Mouse (Mus musculus) layer of hippocampus, adult 18-20 months (tissue): Measurements from ENCODE around the gene Mndal. TPM values are rescaled to one million over a fixed set of nuclear protein-coding genes. Genes with fewer than 3 reads are reported as not detected.
"Not testable (repeated sequence)": the region's sequence is repeated elsewhere in the genome, so short reads cannot be mapped to it uniquely, and the experiment has no call there.

Experiments used
- DNase-seq, 2 experiments: peaks; one replicate each; pipeline ENCODE4 v3.0.0; 2022; ENCODE audit warnings: low spot score in 2 of 2
- long read RNA-seq: library from polyadenylated mRNA; stranded (forward); transcript quantifications from one replicate; pipeline ENCODE4 v2.0.0, GENCODE M21; 2021
- total RNA-seq, 2 experiments: library from RNA; stranded (reverse); gene quantifications; 2 replicates each; pipeline ENCODE4 v1.2.3; 2021

The Mndal gene
- 10 to 100 TPM in 1 of 2 experiments, 1 to 10 TPM in 1; 7.0 to 10.6 TPM for total RNA-seq
- long read RNA-seq, partial matches to known transcripts: 0 of 3 reads
- long read RNA-seq, other reads (novel, unspliced or antisense): 3 of 3 reads

DNA sequence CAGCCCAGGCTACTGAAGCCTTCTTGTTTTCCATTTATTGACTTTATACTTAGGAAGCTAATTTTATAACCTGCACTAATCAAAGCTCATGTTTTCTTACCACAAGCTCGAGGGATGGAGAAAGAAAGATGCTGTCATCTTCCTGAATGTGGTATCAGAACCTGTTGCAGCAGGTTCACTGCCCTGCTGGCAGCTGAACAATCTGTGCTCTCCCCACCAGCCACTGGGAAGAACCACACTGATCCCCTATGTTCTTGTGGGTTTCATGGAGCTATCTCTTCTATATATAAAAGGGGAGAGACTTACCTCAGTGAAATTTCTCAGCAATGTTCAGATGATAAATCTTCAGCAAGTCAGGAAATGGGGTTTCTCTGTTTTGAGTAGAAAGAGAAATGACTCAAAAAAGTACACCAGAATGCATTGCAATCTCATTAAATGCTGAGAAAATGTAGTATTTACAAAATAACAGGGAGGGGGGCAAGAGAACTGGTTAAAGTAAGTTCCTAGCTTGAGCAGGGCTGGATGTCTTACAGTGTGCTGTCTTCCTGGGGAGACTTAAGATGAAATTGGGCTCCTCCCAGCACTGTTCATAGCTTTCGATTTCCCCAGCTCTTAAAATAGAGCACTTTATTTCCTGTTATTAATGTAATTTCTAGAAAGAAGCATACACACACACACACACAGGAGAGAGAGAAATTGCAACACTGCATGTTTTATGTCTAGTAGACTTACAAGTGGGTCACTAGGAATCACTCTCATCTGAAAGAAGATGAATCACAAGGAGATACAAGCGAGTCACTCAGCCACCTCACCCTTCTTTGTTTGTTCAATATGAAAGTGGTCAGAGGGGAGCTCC is at the start of gene Mndal, which contains the start of gene Ifi203:
Gene Mndal, minus strand, starts transcription at position 568 of the 856 bp plus-strand sequence.
Gene Ifi203, minus strand, starts transcription at position 749 of the 856 bp plus-strand sequence.
- not testable (repeated sequence) for DNase-seq

DNA sequence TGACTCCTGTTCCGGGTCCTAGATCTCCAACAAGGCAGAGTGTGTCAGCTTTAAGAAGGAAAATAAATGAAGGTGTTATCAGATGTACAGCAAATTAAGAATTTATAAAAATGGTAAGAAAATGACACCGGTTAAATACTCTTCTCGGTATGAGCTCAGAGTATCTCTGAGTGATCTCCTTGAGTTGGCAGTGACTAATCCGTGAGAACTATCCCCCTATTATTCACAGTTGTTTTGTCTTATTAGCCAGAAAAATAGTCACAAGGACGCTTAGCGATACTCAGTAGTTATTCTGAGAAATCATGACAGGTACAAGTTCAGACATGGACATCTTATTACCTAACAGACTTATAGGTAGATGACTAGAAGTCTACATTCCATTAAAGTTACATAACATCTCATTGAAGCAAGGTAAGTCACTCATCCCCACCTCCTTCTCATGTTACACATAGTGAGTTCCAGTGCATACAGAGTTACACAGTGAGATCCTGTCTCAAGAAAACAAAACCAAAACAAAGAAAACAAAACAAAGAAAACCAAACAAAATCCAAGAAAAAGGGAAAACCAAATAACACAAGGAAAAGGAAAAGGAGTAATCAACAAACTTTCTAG is 40.5 kb upstream of the Mndal start, which contains the start of gene Ifi202b:
Gene Ifi202b, minus strand, starts transcription at position 51 of the 612 bp plus-strand sequence.
- DNase-seq: not testable (repeated sequence)

DNA sequence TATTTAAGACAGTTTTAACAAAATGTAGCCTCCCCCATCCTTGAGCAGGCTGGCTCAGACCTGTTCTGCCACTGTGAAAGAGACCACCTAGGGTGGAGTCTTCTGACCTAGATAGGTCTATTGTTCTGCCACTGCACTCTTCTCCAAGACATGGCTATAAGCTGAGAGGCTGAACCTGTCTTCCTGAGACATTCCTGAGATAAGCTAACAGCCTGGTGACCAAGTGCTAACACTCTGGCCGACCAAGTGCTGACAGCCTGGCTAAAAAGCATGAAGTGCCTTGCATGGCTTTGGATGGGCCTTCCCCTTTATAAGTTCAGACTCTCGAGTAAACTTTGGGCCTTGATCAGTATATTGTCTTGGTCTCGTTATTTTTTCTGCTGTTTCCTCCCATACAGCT is 38.7 kb upstream of the Mndal start:
- DNase-seq: not testable (repeated sequence)

DNA sequence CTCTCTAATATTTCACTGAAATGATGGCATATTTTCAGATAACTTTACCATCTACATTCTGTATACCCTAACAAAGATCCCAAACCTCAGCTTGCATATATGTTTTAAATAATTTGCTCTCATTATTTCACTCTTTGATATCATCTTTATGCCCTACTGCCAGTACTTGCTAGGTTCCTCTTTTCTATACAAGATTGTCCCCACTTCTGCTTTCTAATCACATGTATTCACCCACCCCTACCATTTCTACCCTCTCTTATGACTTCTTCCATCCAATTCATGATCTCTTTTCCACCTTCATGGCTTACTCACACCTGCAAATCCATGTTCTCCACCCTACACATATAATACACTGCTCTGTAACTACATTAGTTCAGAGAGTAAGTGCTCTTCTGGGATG is 35.3 kb upstream of the Mndal start:
- DNase-seq: no peak

DNA sequence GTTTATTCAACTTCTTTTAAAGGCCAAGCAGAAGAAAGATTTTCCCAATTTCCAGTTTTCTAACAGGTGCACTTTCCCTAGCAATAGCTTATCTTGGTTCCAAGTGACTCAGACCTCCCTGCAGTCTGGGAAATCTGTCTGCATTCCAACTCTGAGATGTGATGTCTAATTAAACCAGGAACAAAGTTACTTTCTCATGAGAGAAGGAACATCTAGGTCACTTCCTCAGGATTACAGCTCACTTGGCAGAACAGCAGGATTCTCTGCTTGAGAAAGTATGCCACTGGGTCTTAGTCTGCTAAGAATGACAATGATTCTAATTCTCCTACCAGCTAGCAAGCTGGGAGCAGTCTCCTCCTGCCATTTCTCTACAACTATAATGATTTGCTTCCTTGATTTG is 30.8 kb upstream of the Mndal start:
- DNase-seq: peak in 1 of 2 experiments; percentile 10

DNA sequence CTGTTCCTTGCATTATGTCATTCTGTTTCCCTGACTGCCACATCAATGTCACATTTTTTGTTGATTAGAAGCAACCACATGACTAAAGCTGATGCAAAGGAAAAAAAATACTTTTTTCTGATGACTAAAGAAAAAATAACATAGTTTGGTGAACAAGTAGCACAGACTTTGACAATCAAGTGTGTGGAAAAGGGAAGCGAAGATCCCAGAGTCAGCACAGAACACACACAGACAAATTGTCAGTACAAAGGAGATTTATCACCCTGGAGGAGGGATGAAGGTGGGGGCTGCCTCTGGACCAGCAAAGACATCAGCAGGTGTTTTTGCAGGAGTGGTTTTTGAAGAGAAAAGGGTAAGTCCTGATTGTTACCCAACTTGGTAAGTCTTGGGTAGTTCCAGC is 19.2 kb upstream of the Mndal start:
- DNase-seq: not testable (repeated sequence)

DNA sequence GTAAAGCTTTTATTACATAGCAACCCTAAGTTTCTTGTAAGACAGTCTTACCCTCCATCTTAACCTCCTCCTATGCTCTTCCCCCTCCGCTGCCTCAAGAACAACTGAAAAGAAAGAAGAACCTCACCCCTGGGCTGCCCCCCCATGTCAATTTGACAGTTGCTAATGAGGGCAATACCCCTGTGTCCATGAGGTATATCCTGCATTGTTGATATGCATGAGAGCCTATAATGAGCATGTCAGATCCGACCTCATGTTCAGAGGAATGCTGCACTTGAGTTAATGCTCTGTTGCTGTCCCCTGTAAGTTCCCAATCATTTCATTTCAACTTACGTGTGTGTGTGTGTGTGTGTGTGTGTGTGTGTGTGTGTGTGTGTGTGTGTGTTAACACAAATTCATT is 17.7 kb upstream of the Mndal start:
- DNase-seq: not testable (repeated sequence)

DNA sequence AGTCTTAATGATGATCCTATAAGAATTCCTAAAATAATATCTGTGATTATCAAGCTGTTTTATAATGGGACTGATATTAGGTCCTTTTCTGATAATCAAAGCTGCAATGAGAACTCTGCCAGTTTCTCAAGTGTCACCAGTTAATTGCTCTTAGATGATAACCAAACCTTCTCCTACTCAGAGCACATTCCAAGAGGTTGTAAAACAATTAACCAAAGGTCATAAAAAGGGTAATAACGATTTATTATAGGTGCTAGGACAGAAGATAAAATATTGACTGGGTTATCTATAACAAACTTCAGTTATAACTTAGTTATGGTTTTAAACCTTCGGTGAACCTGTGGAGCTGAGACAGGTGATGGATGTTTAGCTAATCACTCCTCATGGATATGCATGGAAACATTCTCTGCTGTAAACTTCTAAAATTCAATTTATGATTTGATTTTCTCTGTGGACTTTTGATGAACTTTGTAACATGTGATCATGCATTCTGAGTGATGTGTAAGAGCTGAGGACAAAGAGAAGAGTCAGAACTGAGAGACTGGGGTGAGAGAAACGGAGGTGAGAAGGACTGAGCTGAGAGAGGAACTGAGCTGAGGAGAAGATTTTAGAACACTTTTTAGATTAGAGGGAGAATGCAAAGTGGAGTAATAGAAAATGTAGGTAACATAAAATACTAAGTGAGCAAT is 13.7 kb upstream of the Mndal start:
- not testable (repeated sequence) for DNase-seq

DNA sequence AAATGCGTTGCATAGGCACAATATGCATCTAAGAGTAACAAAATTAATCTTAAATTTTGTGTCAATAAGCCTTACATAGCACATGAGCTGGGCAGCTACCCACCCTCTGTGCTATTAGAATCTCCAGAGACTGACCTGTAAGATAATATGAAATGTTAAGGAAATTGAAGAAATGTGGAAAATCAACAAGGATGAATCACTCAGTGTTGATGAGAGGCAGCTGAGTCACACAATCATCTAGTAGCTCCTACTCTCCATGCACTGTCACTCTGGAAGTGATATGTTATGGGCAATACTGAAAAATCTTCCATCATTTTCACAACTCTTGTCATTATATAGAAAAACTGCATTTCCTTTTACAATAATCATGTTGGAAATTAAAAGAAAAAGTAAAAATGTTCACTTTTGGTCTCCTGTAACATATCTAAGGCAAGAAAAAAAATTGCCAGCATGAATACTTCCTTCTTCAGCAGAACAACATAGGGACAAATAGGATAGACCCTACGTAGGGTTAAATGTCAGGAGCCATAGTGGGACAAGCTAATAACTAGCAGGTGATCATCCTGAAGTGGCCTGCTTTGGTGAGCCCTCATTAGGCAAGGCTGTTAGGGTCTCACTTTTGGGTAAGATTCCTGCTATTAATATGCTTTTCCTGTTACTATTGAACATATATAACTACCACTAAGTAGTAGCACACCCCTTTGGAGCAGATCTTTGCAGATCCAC is 12.9 kb upstream of the Mndal start:
- no peak for DNase-seq

DNA sequence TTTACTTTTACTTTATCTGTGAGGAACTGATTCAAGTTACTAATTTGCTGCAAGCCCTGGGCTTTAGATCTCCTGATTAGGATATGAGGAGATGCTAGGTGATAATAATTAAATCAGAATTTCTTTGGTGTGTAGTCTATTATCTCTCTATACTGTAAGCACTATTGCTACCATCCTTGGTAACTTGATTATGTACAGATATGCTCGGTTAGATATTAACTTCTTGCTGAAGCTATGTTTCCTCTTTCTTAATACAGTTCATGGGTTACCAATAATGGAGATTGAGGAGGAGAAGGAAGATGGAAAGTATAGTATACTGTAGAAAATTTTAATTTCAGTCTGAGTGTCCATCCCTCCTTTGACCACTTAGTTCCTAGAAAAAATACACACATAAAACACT is 11.3 kb upstream of the Mndal start:
- DNase-seq: no peak

DNA sequence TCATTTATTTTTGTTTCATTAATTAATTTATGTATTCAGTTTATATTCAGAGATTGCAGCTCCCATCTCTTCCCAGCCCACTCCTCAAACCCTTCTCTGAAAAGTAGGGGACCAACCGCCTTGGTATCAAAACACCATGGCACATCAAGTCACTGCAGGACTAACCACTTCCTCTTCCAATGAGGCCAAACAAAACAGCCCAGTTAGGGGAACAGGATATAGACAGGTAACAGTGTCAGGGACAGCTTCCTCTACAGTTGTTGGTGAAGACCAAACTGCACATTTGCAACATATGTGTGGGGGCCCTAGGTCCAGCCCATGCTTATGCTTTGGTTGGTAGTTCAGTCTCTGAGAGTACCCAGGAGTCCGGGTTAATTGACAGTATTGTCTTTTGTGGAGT is 6.8 kb upstream of the Mndal start:
- not testable (repeated sequence) for DNase-seq

DNA sequence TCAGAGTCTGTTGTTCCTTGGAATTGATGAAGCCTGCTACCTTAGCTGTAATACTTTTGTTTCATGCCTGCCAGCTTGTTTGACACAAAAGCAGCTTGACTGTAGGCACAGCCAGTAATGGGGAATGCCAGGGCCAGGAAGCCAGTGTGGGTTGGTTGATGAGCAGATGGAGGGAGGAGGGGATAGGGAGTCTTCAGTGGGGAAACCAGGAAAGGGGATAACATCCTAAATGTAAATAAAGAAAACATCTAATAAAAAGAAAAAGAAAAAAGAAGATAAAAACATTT is 432 bp upstream of the Mndal start:
- peak; percentile 68 to 75 for DNase-seq

DNA sequence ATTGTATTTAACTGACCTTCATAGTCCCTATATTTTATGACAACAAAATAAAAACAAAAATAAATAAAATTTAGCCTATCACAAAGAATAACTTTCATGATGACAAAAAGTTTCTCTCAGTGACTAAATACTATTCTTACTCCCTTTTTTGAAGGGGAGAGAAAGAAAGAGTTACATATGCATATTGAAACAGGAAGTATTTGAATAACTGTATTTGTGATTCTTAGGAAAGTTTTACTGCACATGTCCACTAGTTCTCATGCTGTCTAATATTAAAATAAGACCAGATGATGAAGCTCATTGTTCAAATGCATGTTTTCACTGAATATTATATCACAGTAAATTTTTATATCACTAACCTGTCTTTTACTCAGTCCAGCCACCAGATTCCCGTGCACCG is 769 bp downstream of the Mndal start:
- DNase-seq: not testable (repeated sequence)

DNA sequence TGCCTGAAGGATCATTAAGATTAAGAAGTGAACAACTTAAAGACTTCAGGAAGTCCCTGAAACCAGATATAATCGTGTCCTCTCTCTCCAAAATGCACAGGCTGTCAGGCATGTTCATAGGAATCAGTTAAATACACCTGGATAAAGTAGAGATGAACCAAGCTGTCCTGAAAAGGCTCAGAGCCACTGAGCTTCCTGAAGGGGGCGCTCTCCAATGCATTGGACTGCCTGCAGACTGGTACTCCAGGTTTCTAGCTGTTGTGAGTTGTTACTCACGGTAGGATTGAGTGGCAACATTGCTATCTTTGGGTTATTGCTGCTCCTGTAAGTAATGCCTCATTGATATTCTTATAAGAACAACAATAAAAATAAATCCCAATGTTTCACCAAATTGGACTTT is 23.0 kb downstream of the Mndal start:
- not testable (repeated sequence) for DNase-seq

DNA sequence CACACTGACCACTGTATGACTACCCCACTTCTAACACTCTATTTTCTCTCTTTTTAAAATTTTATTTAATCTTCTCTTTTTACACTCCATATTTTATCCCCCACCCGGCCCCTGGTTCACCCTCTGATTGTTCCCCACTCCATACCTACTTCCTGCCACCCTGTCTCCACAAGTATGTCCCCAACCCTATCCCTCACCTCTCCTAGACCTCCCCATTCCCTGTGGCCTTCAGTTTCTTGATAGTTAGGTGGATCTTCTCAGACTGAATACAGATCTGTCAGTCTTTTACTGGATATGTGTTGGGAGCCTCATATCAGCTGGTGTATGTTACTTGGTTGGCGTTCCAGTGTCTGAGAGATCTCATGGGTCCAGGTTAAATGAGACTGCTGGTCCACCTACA is 27.7 kb downstream of the Mndal start:
- no peak for DNase-seq

DNA sequence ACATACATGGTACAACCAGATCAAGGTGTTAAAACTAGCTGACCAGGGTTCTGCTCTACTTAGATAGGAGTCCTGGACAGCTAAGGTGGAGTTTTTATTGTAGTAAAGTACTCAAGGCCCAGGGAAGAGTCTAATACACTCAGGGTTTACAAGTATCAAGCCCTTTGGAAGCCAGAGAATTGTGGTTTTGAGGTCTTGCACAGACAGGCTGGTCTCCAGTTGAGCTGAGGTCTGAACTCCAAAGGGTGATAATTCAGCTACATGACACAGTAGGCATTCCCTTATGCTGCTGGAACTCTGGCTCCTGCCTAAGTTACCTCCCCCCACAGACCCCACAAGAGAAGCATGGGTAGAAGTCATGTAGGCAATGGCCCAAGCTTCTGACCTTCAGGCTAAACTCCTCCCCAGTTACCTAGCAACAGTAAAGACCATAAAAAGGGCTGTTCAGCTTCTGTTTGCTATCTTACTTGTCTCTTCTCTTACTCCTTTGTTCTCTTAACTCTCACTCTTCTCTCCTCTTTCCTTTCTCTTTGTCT is 29.0 kb downstream of the Mndal start:
- DNase-seq: not testable (repeated sequence)

DNA sequence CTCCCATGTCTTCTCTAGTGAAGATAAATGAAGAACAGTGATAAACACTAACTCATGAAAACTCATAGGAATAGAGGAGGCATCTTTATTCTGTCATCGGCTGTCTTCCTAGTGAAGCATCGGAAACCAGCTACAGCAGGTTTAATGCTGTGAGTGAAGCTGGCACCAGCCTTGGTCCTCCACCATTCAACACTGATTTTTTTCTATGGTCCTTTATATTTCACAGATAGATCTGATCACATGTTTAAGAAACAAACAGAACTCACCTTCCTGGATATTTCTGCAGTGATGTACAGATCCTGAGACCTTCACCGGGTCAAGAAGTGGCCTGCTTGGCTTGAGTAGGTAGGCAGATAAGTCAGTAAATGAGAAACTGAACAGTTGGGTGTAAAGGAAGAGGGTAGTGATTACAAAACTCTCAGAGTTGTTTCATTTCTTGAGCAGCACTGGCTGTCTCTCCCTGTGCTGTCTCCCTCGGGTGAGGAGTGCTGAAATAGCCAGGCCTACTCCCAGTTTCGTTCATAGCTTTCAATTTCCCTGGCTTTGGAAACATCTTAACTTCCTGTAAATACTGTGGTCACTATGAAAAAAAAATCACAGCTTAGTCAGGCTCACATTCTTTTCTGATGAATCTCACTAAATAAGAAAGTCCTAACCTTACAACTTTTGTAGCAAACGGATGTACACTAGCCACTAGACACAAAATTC is 29.6 kb downstream of the Mndal start, which contains the start of gene Ifi211:
Gene Ifi211, minus strand, starts transcription at position 499 of the 708 bp plus-strand sequence.
- DNase-seq: not testable (repeated sequence)

DNA sequence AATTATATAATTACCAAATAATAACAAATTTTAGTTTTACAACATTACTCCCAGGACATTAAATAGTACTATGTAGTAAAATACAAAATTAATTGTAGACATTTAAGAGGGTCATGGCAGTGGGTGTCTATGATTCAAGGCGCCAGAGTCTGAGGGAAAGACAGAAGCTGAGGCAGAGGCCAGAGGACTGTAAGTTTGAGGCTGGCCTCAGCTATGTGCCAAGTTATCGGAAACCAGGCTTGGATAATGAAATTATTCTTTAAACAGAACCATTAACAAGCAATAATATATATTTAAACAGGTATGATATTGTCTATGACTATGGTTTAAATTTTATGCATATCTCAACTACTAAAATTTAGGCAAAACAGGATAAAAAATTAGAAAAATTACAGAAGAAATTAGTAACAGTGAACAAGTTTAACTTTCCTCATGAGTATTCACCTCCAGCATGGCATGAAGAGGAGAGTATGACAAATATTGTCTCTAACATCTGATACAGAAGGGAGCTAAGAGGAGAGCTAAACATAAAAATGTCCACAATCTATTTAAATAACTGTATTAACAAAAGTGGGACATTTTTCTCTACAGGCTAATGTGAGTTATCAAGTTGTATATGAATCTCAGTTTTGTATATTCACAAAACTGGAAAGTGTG is 30.4 kb downstream of the Mndal start:
- no peak for DNase-seq

DNA sequence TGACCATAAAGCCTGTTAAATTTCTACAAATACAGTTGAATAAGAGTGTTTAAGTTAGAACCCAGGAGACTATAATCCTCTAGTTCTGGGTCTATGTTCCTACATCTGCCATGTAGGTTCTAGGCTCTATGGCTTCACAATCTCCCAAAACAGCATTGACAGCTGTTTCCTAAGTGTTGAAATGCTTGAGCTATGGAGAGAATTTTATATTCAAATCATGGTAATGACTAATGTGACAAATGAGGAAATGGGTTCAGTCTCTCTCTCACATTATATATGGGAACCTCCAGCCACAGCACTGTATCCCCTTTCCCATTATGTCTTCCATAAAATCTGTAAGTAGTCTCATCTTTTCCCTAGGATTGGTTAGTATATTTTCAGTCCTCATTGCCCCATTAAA is 33.9 kb downstream of the Mndal start:
- not testable (repeated sequence) for DNase-seq

DNA sequence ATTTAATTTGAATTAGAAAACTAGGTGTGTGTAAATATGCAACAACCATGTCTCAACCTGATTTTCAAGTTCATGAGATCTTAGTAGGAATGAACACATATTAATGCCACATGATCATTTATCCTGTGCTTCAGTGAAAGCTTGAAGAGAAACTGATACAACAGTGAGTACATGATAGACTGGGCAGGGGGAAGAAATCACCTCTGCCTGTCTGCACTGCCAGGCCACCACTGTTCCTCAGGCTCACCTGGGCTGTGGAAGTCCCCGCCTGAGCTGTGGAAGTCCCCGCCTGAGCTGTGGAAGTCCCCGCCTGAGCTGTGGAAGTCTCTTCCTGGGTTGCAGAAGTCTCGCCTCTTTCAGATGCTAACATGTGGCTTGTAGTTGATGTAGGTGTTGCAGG is 36.4 kb downstream of the Mndal start:
- DNase-seq: not testable (repeated sequence)
